Mouse (Mus musculus) spleen, postnatal 36 days (tissue): Measurements from ENCODE around the gene Myh7.
"Not testable (repeated sequence)": the region's sequence is repeated elsewhere in the genome, so short reads cannot be mapped to it uniquely, and the experiment has no call there.

ENCODE experiments used
- DNase-seq, 2 experiments: peaks; one replicate each; pipeline ENCODE4 v3.0.0; 2022; ENCODE audit warnings: low spot score in 2 of 2, mixed read lengths in 1 of 2

Gene Myh7

GRCm38 (mm10) chr14:54968344-54968743 is 26.1 kb downstream of the Myh7 start:
- DNase-seq: no peak

- DNase-seq: no peak
Measured at GRCm38 (mm10) chr14:54967874-54968273, 26.6 kb downstream of the Myh7 start.

- DNase-seq: no peak
Measured at GRCm38 (mm10) chr14:54966320-54966977, 28.0 kb downstream of the Myh7 start, which contains the start of gene Myh6. Gene Myh6, minus strand, starts transcription at chr14:54966927.

DNA sequence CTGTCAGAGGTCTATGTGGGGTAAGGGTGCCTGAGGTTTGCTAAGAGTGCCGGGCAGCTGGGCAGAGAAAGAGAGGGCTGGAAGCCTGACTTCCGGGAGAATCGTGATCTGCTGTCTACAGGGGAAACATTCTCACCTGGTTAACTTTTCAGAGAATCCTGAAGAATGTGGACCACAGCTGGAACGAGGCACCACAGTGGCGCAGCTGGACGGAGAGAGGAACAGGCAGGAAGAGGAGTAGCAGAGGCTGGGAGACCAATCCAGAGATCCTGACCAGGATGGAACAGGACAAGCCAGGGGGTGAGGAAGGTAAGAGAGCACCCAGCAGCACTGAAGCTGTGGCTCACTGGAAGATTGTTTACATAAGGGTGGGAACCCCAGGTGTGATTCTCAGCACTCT is 28.8 kb downstream of the Myh7 start:
- no peak for DNase-seq

DNA sequence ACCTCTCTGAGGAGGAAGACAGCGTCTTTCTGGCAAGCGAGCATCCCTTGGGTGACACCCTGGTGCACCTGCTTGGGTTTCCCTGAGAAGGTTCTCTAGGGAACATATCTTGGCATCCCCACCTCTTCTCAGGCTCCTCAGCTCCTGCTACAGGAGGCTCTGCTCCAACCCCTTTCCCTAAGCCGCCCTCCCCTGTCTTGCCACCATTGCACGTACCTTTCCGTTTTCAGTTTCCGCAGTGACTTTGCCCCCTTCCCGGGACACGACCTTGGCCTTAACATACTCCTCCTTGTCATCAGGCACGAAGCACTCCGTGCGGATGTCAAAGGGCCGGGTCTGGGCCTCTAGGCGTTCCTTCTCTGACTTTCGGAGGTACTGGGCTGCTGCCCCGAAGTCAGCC is 29.4 kb downstream of the Myh7 start:
- DNase-seq: no peak

DNA sequence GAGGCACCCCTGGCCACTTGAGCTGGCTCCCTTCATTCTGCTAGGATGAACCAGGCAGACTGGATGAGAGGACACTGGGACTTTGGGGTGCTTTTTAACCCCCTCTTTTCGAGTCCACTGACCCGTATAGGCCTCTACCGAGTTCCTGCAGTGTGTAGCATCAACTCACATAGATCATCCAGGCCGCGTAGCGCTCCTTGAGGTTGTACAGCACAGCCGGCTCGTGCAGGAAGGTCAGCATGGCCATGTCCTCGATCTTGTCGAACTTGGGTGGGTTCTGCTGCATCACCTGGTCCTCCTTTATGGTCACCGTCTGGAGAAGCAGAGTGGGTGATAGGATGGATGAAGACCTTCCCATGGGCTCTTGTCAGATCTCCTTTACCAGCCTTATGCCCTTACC is 30.7 kb downstream of the Myh7 start:
- no peak for DNase-seq

GRCm38 (mm10) chr14:54962714-54963113 is 31.7 kb downstream of the Myh7 start:
- no peak for DNase-seq

DNA sequence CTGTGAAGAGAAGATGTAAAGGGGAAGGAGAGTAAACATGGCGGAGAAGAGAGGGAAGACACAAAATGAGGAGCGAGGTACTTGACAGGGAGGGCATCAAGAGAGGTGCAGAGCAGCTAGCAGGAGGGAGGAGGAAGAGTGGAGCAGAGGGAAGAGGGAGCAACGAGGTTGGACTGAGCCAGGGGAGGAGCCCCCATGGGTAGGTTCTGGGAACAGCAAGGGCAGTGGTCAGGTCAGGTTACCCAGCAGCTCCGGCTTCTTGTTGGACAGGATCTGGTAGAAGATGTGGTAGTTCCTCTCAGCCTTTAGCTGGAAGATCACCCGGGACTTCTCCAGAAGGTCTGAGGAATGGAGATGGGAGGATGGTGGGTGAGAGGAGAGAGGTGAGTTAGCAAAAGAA is 32.9 kb downstream of the Myh7 start:
- no peak for DNase-seq

GRCm38 (mm10) chr14:54960769-54961168 is 33.7 kb downstream of the Myh7 start:
- DNase-seq: no peak

DNA sequence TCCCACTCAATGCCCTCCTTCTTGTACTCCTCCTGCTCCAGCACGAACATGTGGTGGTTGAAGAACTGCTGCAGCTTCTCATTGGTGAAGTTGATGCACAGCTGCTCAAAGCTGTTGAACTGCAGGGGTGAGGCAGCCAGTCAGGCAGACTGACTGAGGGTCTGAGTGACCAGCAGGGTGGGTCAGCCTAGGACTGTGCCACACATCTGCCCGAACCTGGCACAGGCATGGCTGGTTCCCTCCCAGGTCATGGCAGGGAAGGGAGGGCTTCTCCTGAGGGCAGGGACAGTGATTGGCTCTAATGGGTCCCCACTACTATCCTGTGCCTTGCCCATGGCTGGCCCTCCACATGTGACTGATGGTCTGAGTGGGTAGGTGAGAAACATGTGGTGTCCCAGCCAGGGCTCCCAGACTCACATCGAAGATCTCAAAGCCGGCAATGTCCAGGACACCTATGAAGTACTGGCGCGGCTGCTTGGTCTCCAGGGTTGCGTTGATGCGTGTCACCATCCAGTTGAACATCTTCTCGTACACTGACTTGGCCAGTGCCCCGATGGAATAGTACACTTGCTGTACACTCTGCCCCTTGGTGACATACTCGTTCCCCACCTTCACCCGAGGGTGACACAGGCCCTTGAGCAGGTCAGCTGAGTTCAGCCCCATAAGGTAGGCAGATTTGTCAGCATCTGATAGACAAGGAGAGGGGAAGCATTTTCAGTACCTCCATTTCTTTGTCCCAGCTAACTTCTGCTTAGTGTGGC is 34.4 kb downstream of the Myh7 start:
- DNase-seq: not testable (repeated sequence)

DNA sequence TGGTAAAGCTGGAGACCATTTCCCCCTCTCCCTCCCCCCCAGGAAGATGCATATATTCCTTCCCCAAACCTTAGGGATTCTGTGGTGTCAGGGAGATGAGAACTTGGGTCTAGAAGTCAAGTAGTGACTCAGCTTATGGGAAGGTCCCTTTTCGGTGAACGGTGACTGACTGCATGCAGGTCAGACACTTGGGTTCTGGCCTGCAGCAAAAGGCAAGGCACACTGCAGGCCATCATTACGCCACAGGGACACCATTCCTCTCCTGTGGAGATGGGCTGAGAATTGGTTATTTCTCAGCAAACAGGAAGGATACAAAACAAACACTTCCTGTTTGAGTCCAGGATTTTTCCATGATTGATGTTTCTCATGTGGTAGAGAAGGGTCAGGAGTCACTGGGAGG is 35.2 kb downstream of the Myh7 start:
- DNase-seq: no peak

DNA sequence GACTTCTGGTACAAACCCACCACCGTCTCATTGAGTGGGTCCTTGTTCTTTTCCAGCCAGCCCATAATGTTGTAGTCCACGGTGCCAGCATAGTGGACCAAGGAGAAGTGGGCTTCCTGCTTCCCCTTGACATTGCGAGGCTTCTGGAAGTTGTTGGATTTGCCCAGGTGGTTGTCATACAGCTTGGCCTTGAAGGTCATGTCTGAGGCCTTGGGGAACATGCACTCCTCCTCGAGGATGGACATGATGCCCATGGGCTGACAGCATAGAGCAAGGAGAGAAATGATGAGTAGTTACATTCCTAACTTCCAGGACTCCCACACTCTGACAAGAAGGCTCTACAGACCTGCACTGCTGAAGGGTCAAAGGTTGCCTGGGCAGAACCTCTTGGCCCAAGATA is 35.9 kb downstream of the Myh7 start:
- no peak for DNase-seq

GRCm38 (mm10) chr14:54956533-54956932 is 37.9 kb downstream of the Myh7 start:
- no peak for DNase-seq

GRCm38 (mm10) chr14:54955481-54955880 is 38.9 kb downstream of the Myh7 start:
- DNase-seq: no peak

DNA sequence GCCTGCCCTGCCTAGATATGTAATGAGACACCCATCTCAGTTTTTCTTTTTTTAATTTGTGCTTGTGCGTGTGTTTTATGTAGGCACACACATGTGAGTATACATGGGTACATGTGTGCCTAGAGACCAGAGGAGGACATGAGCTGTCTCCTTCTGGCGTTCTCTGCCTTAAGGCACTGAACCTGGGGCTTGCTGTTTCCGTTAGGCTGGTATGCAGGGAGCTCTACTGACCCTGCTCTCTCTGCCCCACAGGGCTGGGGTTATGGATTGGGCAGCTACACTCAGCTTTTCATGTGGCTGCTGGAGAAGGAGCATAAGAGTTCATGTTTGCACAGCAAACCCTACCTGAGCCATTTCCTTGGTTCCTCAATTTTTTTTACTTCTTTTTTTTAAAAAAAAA is 40.0 kb downstream of the Myh7 start:
- no peak for DNase-seq

DNA sequence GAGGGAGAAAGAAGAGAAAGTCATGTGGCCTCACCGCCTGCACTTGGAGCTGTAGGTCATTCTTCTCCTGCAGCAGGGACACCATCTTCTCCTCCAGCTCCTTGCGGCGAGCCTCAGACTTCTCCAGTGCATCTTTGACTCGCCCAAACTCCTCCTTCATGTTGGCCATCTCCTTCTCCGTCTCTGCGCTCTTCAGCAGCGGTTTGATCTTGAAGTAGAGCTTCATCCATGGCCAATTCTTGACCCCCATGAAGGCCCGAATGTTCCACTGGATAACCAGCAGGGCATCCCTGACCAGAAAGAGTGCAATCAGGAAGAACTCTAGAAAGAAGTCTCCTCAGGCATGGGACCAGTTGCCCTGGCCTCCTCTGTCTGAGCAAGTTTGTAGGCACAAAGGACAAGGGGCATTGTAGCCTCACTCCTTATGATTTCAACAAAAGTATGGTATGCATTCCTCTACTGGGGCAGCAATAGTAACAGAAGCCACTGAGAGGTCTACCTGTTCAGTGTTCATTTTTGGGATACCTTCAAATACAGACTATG is 40.7 kb downstream of the Myh7 start:
- DNase-seq: no peak

DNA sequence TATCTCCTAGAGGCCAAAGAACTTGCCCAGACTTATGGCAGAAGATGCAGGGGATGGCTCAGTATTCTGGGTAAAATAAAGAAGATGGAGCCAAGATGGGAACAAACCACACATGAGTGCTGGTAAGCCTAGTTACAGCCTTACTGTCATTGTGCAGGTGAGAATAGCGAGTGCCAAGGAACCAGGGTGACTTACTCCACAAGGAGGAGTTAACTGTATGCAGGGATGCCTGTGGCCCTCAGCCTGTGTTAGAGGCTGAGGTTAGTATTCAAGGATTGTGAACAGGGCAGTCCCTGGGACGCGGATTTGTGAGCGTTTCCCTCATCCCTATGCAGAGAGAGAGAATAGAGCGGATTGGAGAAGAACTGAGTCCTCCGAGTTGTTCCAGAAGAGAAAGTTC is 42.8 kb downstream of the Myh7 start:
- no peak for DNase-seq

- DNase-seq: no peak
Measured at GRCm38 (mm10) chr14:54950493-54950892, 43.9 kb downstream of the Myh7 start.

- DNase-seq: no peak
Measured at GRCm38 (mm10) chr14:54948781-54949180, 45.6 kb downstream of the Myh7 start.

GRCm38 (mm10) chr14:54947008-54947407 is 47.4 kb downstream of the Myh7 start:
- DNase-seq: not testable (repeated sequence)

DNA sequence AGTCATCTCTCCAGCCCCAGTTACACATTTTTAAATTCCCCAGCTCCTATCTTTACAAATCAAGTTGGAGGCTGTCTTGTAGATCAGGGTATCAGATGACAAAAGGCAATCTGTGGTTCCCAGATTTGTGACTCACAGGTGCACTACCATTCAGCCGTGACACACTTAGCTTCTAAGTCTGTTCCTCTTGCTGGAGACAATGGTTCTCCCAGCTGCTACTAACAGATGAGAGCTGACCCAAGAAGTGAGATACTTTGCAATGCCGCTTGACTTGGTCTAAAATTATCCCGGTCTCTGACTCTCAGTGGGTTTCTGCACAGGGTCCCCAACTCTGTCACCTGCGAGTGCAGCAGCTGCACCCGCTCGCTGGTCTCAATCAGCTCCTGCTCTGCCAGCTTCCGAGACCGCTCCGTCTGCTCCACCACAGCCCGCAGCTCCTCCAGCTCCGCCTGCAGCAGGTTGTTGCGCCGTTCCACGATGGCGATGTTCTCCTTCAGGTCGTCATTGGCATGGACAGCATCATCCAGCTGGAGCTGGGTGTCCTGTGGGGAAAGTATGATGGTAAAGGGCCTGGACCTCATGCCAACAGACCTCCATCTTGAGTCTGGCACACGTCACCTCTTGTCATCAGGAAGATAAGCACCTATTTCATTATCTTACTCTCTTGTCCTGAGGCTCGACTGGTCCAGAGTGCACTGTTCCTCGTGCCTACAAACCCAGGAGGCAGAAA is 48.3 kb downstream of the Myh7 start:
- DNase-seq: no peak

DNA sequence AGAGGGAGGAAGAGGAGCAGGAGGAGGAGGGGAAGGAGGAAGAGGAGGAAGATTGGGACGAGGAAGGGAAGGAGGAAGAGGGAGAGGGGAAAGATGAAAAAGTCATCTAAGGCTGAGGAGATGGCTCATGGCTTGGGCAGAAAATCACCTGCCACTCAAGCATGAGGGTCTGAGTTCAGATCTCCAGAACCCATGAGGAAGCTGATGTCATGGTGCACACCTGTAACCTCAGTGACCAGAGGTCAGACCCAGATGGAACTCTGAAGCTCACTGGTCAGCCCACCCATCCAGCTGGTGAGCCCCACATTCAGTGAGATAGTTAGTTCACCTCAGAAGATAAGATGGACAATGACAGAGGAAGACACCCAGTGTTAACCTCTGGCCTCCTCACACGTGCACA is 49.5 kb downstream of the Myh7 start:
- no peak for DNase-seq
